Mouse (Mus musculus): Measurements from ENCODE around the gene Cavin2.
A peak's percentile ranks its signal among the peaks of the same experiment; 100 is the strongest.

Gene Cavin2

DNA sequence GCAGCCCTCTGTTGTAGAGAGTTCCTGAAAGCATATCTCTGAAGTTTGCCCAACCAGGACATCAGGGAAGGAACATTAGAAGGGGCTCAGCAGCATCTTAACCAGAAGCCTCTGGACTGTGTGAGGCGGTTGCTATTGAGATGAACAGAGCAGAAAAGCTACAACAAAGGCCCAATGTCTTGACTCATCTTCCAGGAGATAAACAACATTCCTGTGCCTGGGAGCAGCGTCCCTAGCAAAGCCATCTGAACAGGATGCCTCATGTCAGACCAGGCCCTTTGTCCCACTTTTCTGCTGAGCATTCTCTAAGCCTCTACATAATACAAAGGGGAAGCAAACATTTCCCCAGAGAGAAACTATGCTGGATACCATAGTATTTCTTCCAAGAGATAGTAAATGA is 26.6 kb downstream of the Cavin2 start:
- DNase-seq: no peak

DNA sequence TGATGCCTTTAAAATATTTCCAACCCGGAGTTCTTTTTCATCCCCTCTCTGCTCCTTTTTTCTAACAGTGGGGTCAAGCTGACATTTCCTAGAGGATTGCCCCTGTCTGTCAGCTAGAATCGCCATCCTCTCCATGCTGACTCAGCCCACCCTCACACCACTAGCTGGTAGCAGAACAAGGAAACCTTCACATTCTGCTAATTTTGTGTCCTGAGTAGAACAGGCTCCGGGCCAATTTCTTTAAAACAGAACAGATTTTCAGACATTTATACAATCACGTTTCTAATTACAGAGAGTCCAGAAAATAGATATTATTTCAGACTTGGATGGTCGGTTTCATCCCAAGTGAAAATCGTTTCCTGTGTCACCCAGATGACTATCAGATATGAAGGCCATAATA is 34.6 kb downstream of the Cavin2 start:
- DNase-seq: no peak

DNA sequence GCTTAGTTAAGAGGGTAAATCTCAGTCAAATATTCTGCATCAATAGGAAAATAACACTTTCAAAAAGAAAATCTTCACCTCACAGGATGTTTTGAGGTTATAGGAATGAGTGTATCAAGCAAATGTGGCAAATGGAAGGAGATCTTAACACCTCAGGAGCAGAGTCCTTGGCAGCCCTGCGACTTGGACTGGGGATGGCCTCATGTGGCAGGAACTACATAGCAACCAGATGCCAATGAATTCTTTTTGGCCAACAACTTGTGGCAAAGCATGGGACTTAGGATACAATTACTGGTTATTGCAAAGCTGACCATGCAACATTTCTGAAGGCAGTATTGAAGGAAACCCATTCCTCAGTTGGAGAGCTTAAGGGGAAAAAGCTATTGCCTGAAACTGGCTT is 39.6 kb downstream of the Cavin2 start:
- no peak for DNase-seq

DNA sequence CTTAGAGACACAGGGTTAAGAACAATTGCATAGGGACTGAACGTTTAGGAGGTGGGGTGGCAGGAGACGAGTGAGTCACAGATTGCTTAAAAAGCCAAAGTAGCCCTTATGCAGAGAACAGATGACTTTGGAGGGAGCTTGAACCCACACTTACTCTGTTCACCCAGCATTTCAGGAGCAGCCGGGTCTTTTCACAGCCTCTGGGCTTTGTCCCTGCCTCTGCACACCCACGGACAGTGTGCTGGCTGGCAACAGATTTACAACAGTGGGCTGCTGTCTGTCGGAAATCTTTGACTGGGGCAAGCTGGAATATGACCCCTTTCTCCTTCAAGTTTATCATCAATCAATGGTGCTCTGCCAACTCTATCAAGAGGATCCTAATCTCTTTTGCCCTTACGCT is 44.1 kb downstream of the Cavin2 start:
- no peak for DNase-seq

DNA sequence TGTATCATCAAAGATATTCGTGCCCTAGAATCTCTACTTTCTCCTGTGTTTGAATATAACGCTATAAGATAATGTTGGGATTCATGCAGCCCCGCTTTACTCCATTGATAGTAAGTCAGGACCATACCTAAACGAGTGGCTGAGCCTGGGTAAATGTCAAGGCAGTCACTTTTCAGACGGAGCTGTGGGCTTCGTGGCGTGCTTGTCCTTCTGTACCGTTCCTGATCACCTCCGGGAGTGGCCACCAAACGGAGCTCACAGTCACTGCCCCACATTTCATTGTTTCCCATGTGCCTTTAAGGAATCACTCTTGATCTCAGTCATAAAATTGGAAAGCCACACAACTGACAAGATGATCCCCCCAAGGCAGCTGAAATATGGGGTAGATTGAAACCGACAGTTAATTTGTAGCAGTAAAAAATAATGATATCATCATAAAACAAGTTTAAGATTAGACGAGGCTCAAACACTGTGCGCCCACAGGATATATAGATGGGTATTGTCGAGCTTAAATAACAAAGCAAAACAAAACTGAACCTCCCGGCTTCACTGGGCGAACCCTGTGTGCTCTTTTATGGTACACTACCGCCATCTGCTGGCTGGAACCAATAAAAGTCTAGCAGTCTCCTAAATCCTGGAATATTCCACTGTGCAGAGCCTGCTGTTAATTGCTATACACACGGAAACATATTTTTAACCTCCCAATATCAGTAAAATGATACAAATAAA is 44.8 kb downstream of the Cavin2 start:
- DNase-seq: peak; percentile 75 to 92

DNA sequence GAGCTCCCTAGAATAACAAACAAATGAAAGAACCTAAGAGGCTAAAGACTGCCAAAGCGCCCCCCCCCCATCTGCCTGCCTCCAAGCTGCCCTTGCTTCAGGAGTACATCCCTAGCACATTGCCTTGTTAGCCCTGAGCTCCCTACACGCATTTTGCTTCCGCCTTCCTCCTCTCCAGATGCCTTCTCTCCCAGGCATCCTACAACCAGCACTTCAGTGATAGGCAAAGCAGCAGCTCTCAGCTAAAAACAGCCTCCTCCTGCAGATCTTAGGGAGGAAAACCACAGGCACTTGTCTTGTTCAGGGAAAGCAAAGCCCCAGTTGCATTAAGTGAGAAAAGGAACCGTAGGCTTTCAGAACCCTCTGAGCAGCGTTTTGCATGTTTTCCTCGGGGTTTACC is 45.4 kb downstream of the Cavin2 start:
- DNase-seq: peak in 1 of 2 experiments; percentile 6

DNA sequence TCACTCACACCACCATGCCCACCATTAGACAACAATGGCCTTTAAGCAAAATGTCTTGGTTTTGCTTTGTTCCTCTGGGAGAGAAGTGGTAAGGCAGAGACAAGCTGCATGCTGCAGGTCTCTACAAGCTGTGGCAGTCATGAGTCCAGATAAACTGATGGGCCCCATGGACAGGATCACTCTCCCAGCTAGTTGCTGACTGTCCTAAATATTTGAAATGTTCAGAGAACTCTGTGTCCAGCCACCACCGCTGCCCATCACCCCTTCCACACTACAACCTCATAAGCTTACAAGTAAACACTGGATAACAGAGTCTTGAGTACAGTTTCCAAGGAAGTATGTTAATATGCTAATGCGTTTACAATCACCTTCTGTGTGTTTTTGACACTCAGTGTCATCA is 46.2 kb downstream of the Cavin2 start:
- DNase-seq: no peak

DNA sequence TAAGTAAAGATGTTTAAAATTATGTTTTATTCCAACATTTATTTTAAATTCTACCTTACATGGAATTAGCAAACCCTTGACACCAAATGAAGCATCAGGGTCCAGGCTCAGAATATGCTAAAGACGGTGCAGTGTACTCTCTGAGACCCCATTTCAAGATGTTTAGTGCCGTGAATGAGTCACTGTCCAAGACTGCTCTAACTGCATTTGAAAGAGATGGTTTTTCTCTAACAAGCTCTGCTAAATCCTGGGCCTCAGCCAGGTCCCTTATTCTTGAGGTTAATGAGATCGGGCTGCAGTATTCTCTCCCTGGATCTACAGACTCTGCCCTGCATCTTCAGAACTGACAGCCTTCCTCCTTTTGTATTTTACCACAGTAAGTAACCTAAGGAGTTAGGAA is 55.2 kb downstream of the Cavin2 start:
- DNase-seq: no peak

DNA sequence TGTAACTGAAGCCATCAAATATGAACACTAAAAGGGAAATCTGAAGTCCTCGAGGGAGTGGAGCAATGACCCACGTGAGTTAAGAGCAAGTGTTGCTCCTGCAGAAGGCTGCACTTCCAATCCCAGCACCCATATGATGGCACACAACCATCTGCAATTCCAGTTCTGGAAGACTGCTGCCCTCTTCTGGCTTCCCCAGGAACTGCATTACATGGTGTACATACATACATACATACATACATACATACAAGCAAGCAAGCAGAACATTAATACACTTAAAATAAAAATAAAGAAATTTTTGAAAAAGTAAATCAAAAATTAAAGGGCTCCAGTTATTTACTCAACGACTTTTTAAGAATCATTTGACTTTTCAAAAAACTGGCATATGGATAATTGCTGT is 58.7 kb downstream of the Cavin2 start:
- DNase-seq: peak in 1 of 2 experiments; percentile 10

DNA sequence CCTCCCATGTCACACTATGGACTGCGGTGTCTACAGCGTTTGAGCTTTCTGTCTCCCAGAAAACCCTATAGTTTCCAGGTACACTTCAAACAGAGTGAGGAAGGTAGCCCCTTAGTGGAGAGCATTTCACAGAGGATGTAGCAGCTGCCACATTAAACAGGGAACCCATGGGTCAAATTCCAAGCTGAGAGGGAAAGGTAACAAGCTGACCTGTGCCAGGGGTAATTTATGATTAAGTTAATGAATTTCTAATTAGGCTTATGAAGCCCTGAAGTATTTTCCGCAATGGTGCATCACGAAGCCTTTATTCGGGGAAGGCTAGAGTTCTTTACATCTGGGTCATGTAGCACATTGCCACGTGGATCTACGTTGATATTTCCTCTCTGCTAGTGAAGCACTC is 59.7 kb downstream of the Cavin2 start:
- peak in 1 of 2 experiments; percentile 4 for DNase-seq

DNA sequence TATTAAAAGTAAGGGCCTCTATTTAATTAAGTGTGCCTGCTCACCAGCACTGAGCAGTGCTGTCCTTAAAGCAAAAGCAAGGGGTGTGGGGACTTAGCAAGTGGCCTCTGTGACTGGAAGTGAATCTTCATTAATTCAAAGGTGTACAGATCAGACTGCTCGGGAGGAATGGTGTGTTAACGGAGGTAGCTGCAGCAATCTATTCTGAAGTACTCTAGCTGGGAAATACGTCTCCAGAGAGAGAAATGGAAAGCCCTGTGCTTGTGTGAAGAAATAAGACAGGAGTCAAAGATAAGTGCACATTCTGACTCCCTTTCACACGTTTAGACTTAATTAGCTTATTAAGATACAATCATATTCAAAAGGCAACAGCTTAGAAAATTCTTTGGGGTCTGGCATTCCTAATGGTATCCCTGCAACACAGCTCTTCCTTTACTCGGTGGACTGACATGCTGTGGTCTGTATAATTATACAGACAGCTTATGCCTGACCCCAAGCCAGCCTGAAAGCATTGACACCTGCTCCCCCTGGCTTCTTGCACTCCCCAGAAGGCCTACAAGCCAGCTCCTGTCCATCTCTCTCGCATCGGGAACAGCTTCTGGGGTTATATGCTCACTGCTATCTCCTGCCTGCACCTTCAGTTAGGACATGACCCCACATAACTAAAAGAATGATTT is 60.5 kb downstream of the Cavin2 start:
- DNase-seq: no peak

Data from kidney, postnatal 25 days (tissue).